Mouse (Mus musculus) testis, adult 2 months (tissue): ENCODE results near the gene Ssxb6. TPM values are rescaled to one million over a fixed set of nuclear protein-coding genes. Genes with fewer than 3 reads are reported as not detected.
"Not testable (repeated sequence)": the region's sequence is repeated elsewhere in the genome, so short reads cannot be mapped to it uniquely, and the experiment has no call there.

ENCODE experiments used
- H3K27ac ChIP-seq: fragments of 200-500 bp; 2 replicates; pipeline ENCODE4 v1.5.1; 2012; ENCODE audit warnings: low read depth, low read length; ENCODE audit not compliant: control insufficient read depth, insufficient read depth
- H3K27me3 ChIP-seq: fragments of 200-500 bp; 2 replicates; pipeline ENCODE4 v1.6.1; 2012; ENCODE audit warnings: mild to moderate bottlenecking, low read length, moderate library complexity; ENCODE audit not compliant: control insufficient read depth, insufficient read depth
- H3K36me3 ChIP-seq: fragments of 200-500 bp; 2 replicates; pipeline ENCODE4 v1.6.1; 2012; ENCODE audit warnings: mild to moderate bottlenecking, low read length; ENCODE audit not compliant: control insufficient read depth, insufficient read depth
- H3K4me1 ChIP-seq: fragments of 200-500 bp; 2 replicates; pipeline ENCODE4 v1.6.1; 2012; ENCODE audit warnings: low read length; ENCODE audit not compliant: control insufficient read depth, insufficient read depth
- H3K4me3 ChIP-seq: fragments of 200-500 bp; 2 replicates; pipeline ENCODE4 v1.5.1; 2012; ENCODE audit warnings: low read depth, mild to moderate bottlenecking, low read length, moderate library complexity, mixed read lengths; ENCODE audit not compliant: control insufficient read depth
- CTCF ChIP-seq: fragments of 200-500 bp; IDR thresholded peaks from 2 replicates; pipeline ENCODE4 v1.5.1; 2012; ENCODE audit warnings: low read depth, mild to moderate bottlenecking, inconsistent platforms, low read length, moderate library complexity; ENCODE audit not compliant: control insufficient read depth, insufficient read depth, insufficient replicate concordance
- POLR2A ChIP-seq: fragments of 200-500 bp; IDR thresholded peaks from 2 replicates; pipeline ENCODE4 v1.6.1; 2012; ENCODE audit warnings: low read depth, mild to moderate bottlenecking, inconsistent platforms, low read length, moderate library complexity; ENCODE audit not compliant: control insufficient read depth
- polyA plus RNA-seq: library from polyadenylated mRNA; depleted of rRNA; stranded (reverse); fragments of >200 nt; gene quantifications from 2 replicates; pipeline ENCODE4 v1.2.3, GENCODE M21; 2012; rRNA removed

The Ssxb6 gene
- 0.88 and 2.6 TPM in 2 replicates for polyA plus RNA-seq

DNA sequence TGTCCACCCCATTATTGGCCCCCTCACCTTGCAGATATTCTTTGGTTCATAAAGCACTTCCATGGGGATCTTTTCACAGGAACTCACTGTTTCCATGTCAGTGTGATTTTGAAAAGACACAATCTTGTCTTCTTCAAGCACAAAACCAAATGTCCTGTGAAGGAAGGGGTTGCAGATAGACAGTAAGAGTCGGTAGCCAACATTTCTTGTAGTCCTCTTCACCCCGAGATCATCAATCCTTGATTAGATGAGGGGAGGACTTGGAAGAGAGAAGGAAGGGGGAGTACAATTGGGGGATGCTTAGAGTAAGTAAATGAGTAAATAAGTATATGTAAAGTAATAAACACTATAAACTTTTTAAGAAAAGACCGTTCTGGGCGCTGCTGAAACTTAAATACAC lies at the start of gene Ssxb6:
TSS of gene Ssxb6 (minus strand) at position 101 of the 400 bp plus-strand sequence.
- H3K27ac ChIP-seq, H3K27me3 ChIP-seq, H3K36me3 ChIP-seq, H3K4me3 ChIP-seq, H3K4me1 ChIP-seq: not testable (repeated sequence)

DNA sequence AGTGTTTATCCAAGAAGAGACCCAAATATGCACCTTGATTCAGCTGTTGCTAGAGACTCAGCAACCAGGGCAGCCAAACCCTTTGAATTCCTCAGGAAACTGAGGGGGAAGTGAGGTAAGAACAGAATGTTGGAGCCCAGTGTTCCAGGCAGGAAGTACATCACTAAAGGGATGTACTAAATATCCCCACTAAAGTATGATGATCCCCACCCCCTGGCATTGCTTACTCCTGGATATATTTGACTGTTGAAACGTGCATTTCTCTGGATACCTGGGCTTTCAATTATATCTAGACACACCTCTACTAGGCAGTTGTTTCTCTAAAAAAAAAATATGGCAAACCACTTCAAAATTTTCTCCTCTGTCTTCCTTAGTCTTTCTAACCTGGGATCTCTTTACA lies 43.7 kb upstream of the Ssxb6 start, which contains the start of gene Ssxb3:
TSS of gene Ssxb3 (minus strand) at position 101 of the 400 bp plus-strand sequence.
- H3K27ac ChIP-seq, H3K36me3 ChIP-seq, H3K27me3 ChIP-seq, H3K4me3 ChIP-seq, H3K4me1 ChIP-seq: not testable (repeated sequence)

DNA sequence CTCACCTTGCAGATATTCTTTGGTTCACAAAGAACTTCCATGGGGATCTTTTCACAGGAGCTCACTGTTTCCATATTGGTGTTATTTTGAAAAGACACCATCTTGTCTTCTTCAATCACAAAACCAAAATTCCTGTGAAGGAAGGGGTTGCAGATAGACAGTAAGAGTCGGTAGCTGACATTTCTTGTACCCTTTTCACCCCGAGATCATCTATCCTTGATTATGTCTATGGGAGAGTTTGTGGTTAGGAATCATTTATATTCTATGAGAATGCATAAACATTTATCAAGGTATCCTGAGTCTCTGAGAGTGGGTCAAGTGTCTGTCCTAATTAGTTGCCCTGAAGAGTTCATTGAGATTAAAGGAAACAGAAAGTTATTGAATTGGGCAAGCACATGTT lies 23.2 kb downstream of the Ssxb6 start, which contains the start of gene Gm14459:
TSS of gene Gm14459 (minus strand) at position 101 of the 400 bp plus-strand sequence.
- H3K36me3 ChIP-seq: no peaks in the 10 kb centered on the region

More for the DNA sequence above, 23.2 kb downstream of the Ssxb6 start, which contains the start of gene Gm14459:
- Histone ChIP-seq H3K27ac (no peak within 1 kb of the TSS), H3K27me3 (no peaks in the 10 kb centered on the region), H3K4me1 (no peaks in the 10 kb centered on the region), H3K4me3 (no peak within 1 kb of the TSS)
- no peak for TF ChIP-seq POLR2A
- TF ChIP-seq CTCF: no peak

Other genes with a start within 250 kb of the Ssxb6 start
- 0.17 TPM in 1 of 2 replicates, not detected in the other for gene Ssxb10, start 220.8 kb downstream of the Ssxb6 start, polyA plus RNA-seq
- gene Ssxb9, start 181.3 kb downstream of the Ssxb6 start, polyA plus RNA-seq: not detected in 2 replicates
- 2.8 and 3.4 TPM in 2 replicates for gene Ssxb1, start 134.9 kb downstream of the Ssxb6 start, polyA plus RNA-seq
- 2.4 and 3.1 TPM in 2 replicates for gene Ssxb2, start 86.5 kb downstream of the Ssxb6 start, polyA plus RNA-seq
- 0.58 and 0.83 TPM in 2 replicates for gene Gm14459, start 23.3 kb downstream of the Ssxb6 start, polyA plus RNA-seq
- 0.99 and 1.2 TPM in 2 replicates for gene Ssxb3, start 43.6 kb upstream of the Ssxb6 start, polyA plus RNA-seq
- gene Ssxb8, start 142.6 kb upstream of the Ssxb6 start, polyA plus RNA-seq: 0.47 and 0.75 TPM in 2 replicates
- gene Ssx9, start 200.2 kb upstream of the Ssxb6 start, polyA plus RNA-seq: 0.27 TPM in 1 of 2 replicates, not detected in the other